Mouse (Mus musculus): ENCODE measurements around the gene Babam2. TPM values are rescaled to one million over a fixed set of nuclear protein-coding genes. Genes with fewer than 3 reads are reported as not detected.

Gene Babam2
- polyA plus RNA-seq, 1 experiment from 2014 or later: 33.5 TPM

GRCm38 (mm10) chr5:32132971-32133501, 435.6 kb downstream of the Babam2 start:
- H3K4me1 ChIP-seq (ENCODE audit: control insufficient read depth, insufficient read depth, low read length): peaks cover 10% of the 10 kb centered on the region; the same call in 1 of the 2 replicates
- no peaks in the 10 kb centered on the region for H3K9me3 ChIP-seq (ENCODE audit: control insufficient read depth, low read length)
- peak overlapping the region; percentile 51 for H3K4me3 ChIP-seq (replicated peaks; ENCODE audit: low read depth, low read length)
- H3K4me2 ChIP-seq (ENCODE audit: low read length): peak overlapping the region; percentile 89
- peak overlapping the region; percentile 62 for H3K9ac ChIP-seq (replicated peaks; ENCODE audit: low read length)
- WGBS: under 1% methylated on average over 44 of the region's 48 CpGs
- peaks cover 56% of the 10 kb centered on the region for H3K27me3 ChIP-seq (ENCODE audit: control insufficient read depth, insufficient read depth, low read length)
- DNase-seq (peak; percentile 74), ATAC-seq (ENCODE audit: low FRiP score, low TSS enrichment) (no peak)
- H3K27ac ChIP-seq (replicated peaks; ENCODE audit: low read depth, low read length): no peak overlapping the region
- no peaks in the 10 kb centered on the region for H3K36me3 ChIP-seq (ENCODE audit: control insufficient read depth, insufficient read depth, low read length)

GRCm38 (mm10) chr5:32133549-32134004, 436.1 kb downstream of the Babam2 start:
- Histone ChIP-seq H3K9me3 (ENCODE audit: control insufficient read depth, low read length) (no peaks in the 10 kb centered on the region), H3K36me3 (ENCODE audit: control insufficient read depth, insufficient read depth, low read length) (no peaks in the 10 kb centered on the region), H3K27me3 (ENCODE audit: control insufficient read depth, insufficient read depth, low read length) (peaks cover 61% of the 10 kb centered on the region), H3K27ac (replicated peaks; ENCODE audit: low read depth, low read length) (no peak overlapping the region), H3K4me3 (replicated peaks; ENCODE audit: low read depth, low read length) (peak overlapping the region; percentile 51), H3K9ac (replicated peaks; ENCODE audit: low read length) (peak overlapping the region; percentile 62), H3K4me1 (ENCODE audit: control insufficient read depth, insufficient read depth, low read length) (peaks cover 10% of the 10 kb centered on the region; the same call in 1 of the 2 replicates), H3K4me2 (ENCODE audit: low read length) (peak overlapping the region; percentile 89)
- WGBS: under 1% methylated on average over 20 of the region's 20 CpGs
- peak; percentile 54 for DNase-seq
- ATAC-seq (ENCODE audit: low FRiP score, low TSS enrichment): no peak

DNA sequence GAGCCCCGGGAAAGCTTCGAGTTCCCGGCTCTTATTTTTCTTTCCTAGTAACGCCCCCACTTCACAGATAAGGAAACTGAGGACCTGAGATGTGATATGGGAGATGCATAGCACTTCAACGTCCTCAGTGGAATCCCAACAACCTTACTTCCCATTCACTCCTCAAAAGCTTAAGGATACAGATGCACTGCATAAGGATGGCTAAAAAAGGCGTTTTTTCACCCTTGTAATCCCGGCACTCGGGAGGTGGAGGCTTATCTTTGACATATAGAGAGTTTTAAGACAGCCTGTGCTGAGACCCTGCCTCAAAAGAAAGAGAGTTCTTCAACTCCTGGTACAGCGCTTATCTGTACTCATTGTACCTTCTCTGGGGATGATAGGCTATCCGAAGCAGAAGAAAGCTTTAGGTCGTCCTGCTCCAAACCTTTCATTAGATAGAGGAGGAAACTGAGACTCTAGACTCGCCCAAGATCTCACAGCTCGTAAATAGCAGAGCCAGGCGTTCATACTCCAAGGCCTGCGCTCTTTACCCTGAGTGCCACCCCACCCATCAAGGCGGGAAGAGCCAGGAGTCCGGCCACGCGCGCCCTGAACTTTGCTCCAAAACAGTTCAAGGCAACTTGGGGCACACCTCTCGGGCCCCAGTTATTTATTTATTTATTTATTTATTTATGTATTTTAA, 436.7 kb downstream of the Babam2 start:
- no peaks in the 10 kb centered on the region for H3K9me3 ChIP-seq (ENCODE audit: control insufficient read depth, low read length)
- no peaks in the 10 kb centered on the region for H3K36me3 ChIP-seq (ENCODE audit: control insufficient read depth, insufficient read depth, low read length)
- H3K27me3 ChIP-seq (ENCODE audit: control insufficient read depth, insufficient read depth, low read length): peaks cover 66% of the 10 kb centered on the region
- peak overlapping the region; percentile 57 for H3K4me3 ChIP-seq (replicated peaks; ENCODE audit: low read depth, low read length)
- no peak overlapping the region for H3K27ac ChIP-seq (replicated peaks; ENCODE audit: low read depth, low read length)
- H3K4me1 ChIP-seq (ENCODE audit: control insufficient read depth, insufficient read depth, low read length): peaks cover 10% of the 10 kb centered on the region; the same call in 1 of the 2 replicates
- ATAC-seq (ENCODE audit: low FRiP score, low TSS enrichment) (no peak), DNase-seq (peak; percentile 14)
- 3% methylated on average over 21 of the region's 21 CpGs for WGBS
- H3K9ac ChIP-seq (replicated peaks; ENCODE audit: low read length): no peak overlapping the region; the same call in 1 of the 2 replicates
- H3K4me2 ChIP-seq (ENCODE audit: low read length): peak overlapping the region; percentile 89

Small RNAs within 50 kb of the gene (microRNA-seq; reads per million reads assigned to microRNA genes)
- gene Mir3473e: not detected

Other genes starting within 250 kb of the Babam2 start
- gene Zfp512, start 245.3 kb upstream of the Babam2 start, polyA plus RNA-seq (2014; fragmentation: Nextera tagmentation; extraction: Ambion mirVana): 87.8 and 113 TPM in 2 replicates
- gene 4930548H24Rik, start 211.9 kb upstream of the Babam2 start, polyA plus RNA-seq (2014; fragmentation: Nextera tagmentation; extraction: Ambion mirVana): 0.13 TPM in 1 of 2 replicates, not detected in the other
- gene Gpn1, start 202.9 kb upstream of the Babam2 start, polyA plus RNA-seq (2014; fragmentation: Nextera tagmentation; extraction: Ambion mirVana): 65.1 and 73.3 TPM in 2 replicates
- 28.6 and 28.9 TPM in 2 replicates for gene Slc4a1ap, start 170.7 kb upstream of the Babam2 start, polyA plus RNA-seq (2014; fragmentation: Nextera tagmentation; extraction: Ambion mirVana)
- 18.0 and 18.3 TPM in 2 replicates for gene Supt7l, start 169.9 kb upstream of the Babam2 start, polyA plus RNA-seq (2014; fragmentation: Nextera tagmentation; extraction: Ambion mirVana)
- gene Mrpl33, start 100.7 kb upstream of the Babam2 start, polyA plus RNA-seq (2014; fragmentation: Nextera tagmentation; extraction: Ambion mirVana): 179 and 211 TPM in 2 replicates
- gene Rbks, start 57 bp upstream of the Babam2 start, polyA plus RNA-seq (2014; fragmentation: Nextera tagmentation; extraction: Ambion mirVana): 3.0 and 3.1 TPM in 2 replicates

Measured in midbrain, embryonic 14.5 days (tissue).